Mouse (Mus musculus) embryonic facial prominence, embryonic 15.5 days (tissue): ENCODE measurements around the gene Mtmr6. TPM values are rescaled to one million over a fixed set of nuclear protein-coding genes. Genes with fewer than 3 reads are reported as not detected.

ENCODE experiments used
- ATAC-seq: fragments of 200-750 bp; cut with Nextera tagmentation; 2 replicates; pipeline ENCODE4 v1.8.0; 2017; ENCODE audit warnings: low read depth, moderate TSS enrichment; ENCODE audit not compliant: insufficient number of reproducible peaks, low FRiP score, low TSS enrichment
- H3K27ac ChIP-seq: fragments of 300-500 bp; sonication (generic); replicated peaks from 2 replicates; pipeline ENCODE4 v1.5.1; 2015; ENCODE audit warnings: mild to moderate bottlenecking, inconsistent platforms
- H3K27me3 ChIP-seq: fragments of 300-500 bp; sonication (generic); 2 replicates; pipeline ENCODE4 v1.6.1; 2015; ENCODE audit warnings: inconsistent platforms
- H3K36me3 ChIP-seq: fragments of 300-500 bp; sonication (generic); 2 replicates; pipeline ENCODE4 v1.6.1; 2015; ENCODE audit warnings: mild to moderate bottlenecking, inconsistent platforms
- H3K4me1 ChIP-seq: fragments of 300-500 bp; sonication (generic); 2 replicates; pipeline ENCODE4 v1.6.1; 2015; ENCODE audit warnings: inconsistent platforms
- H3K4me2 ChIP-seq: fragments of 300-500 bp; sonication (generic); replicated peaks from 2 replicates; pipeline ENCODE4 v1.6.1; 2015; ENCODE audit warnings: mild to moderate bottlenecking, inconsistent platforms
- H3K4me3 ChIP-seq: fragments of 300-500 bp; sonication (generic); replicated peaks from 2 replicates; pipeline ENCODE4 v1.5.1; 2015; ENCODE audit warnings: mild to moderate bottlenecking, inconsistent platforms
- H3K9ac ChIP-seq: fragments of 300-500 bp; sonication (generic); 2 replicates; pipeline ENCODE4 v1.6.1; 2015; ENCODE audit warnings: inconsistent platforms
- H3K9me3 ChIP-seq: fragments of 300-500 bp; sonication (generic); replicated peaks from 2 replicates; pipeline ENCODE4 v1.6.1; 2016; ENCODE audit warnings: inconsistent platforms
- WGBS: fragments of 180-500 bp; shearing (Covaris S2); methylation state at CpG from one replicate; pipeline ENCODE4 v1.1.7; 2015; 5-methylcytosine and 5-hydroxymethylcytosine counted together
- polyA plus RNA-seq: library from polyadenylated mRNA; unstranded; fragments of >200 nt; fragmentation: Nextera tagmentation; extraction: Ambion mirVana; gene quantifications from 2 replicates; pipeline ENCODE4 v1.2.1, GENCODE M21; 2015

The Mtmr6 gene
- polyA plus RNA-seq, 1 experiment from 2014 or later = 38.9 TPM

- Histone ChIP-seq H3K4me2 (no peak overlapping the region), H3K9me3 (no peaks in the 10 kb centered on the region), H3K9ac (no peak overlapping the region), H3K36me3 (no peaks in the 10 kb centered on the region), H3K4me1 (peaks cover 13% of the 10 kb centered on the region; the same call in 1 of the 2 replicates), H3K27ac (no peak overlapping the region), H3K4me3 (no peak overlapping the region), H3K27me3 (no peaks in the 10 kb centered on the region)
- no peak for ATAC-seq
Observed at GRCm38 (mm10) chr14:60254774-60255173, 10.3 kb upstream of the Mtmr6 start.

DNA sequence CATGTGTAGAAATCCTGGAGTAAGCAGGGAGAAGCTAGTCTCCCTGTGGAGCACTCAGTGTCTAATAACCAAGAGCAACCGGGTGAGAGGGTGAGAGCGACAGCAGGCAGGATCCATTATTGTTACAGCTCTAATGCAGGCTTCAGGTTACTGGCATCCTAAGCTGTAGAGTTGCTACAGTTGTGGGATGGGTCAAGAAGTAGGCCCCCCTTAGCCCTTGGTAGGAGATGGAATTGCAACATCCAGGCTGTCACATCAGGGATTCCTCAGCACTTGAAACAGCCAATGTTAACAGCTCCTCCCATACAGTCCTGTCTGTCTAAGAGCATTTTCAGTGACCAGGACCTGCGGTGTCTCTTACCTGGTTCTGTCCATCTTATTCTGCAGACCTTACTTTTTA lies 8.7 kb upstream of the Mtmr6 start:
- Histone ChIP-seq H3K4me1 (peaks cover 6% of the 10 kb centered on the region; the same call in 1 of the 2 replicates), H3K9me3 (no peaks in the 10 kb centered on the region), H3K27ac (no peak overlapping the region), H3K9ac (no peak overlapping the region), H3K27me3 (no peaks in the 10 kb centered on the region), H3K4me3 (no peak overlapping the region), H3K4me2 (no peak overlapping the region), H3K36me3 (no peaks in the 10 kb centered on the region)
- ATAC-seq = no peak
- 24% methylated on average over 3 of the region's 3 CpGs for WGBS

DNA sequence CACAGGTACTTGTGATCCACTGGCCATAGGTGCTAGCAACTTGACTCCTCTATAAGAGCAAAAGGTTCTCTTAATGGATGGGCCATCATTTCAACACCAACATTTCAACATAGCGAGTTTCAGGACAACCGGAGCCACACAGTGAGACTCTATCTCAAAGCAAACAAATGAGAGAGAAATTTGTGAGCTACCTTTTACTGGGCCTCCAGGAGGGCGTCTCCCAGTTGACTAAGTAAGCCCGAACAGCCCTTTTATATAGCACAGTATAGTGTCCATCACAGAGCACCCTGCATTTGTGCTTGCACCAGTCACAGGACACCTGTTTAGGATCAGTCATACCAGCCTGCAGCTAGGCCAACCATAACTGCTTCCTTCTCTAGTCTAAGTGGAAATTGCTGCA lies 7.9 kb upstream of the Mtmr6 start:
- Histone ChIP-seq H3K36me3 (no peaks in the 10 kb centered on the region), H3K4me3 (no peak overlapping the region), H3K4me2 (no peak overlapping the region), H3K27ac (no peak overlapping the region), H3K4me1 (peaks cover 5% of the 10 kb centered on the region; the same call in 1 of the 2 replicates), H3K9me3 (no peaks in the 10 kb centered on the region), H3K27me3 (no peaks in the 10 kb centered on the region), H3K9ac (no peak overlapping the region)
- no peak for ATAC-seq
- WGBS = 76% methylated on average over 4 of the region's 4 CpGs

GRCm38 (mm10) chr14:60257851-60258250 lies 7.2 kb upstream of the Mtmr6 start:
- H3K4me3 ChIP-seq = no peak overlapping the region
- no peak for ATAC-seq
- 86% methylated on average over 1 of the region's 1 CpGs for WGBS

GRCm38 (mm10) chr14:60262316-60262715 lies 2.7 kb upstream of the Mtmr6 start:
- ATAC-seq = no peak
- H3K27ac ChIP-seq = no peak overlapping the region
- H3K9me3 ChIP-seq = no peaks in the 10 kb centered on the region
- no peak overlapping the region for H3K4me2 ChIP-seq
- peaks cover 9% of the 10 kb centered on the region; the same call in 1 of the 2 replicates for H3K4me1 ChIP-seq
- 72% methylated on average over 7 of the region's 7 CpGs for WGBS
- no peak overlapping the region for H3K9ac ChIP-seq
- no peaks in the 10 kb centered on the region for H3K36me3 ChIP-seq
- no peak overlapping the region for H3K4me3 ChIP-seq
- no peaks in the 10 kb centered on the region for H3K27me3 ChIP-seq

More at GRCm38 (mm10) chr14:60257851-60258250, 7.2 kb upstream of the Mtmr6 start:
- Histone ChIP-seq H3K9ac (no peak overlapping the region), H3K36me3 (no peaks in the 10 kb centered on the region), H3K9me3 (no peaks in the 10 kb centered on the region), H3K4me2 (no peak overlapping the region), H3K27ac (no peak overlapping the region), H3K27me3 (no peaks in the 10 kb centered on the region), H3K4me1 (no peaks in the 10 kb centered on the region)

GRCm38 (mm10) chr14:60269333-60269732 lies 4.3 kb downstream of the Mtmr6 start:
- 82% methylated on average over 6 of the region's 6 CpGs for WGBS
- H3K27ac ChIP-seq = no peak overlapping the region
- peaks cover 13% of the 10 kb centered on the region; the same call in 1 of the 2 replicates for H3K4me1 ChIP-seq
- no peak overlapping the region for H3K4me3 ChIP-seq
- no peaks in the 10 kb centered on the region for H3K9me3 ChIP-seq
- ATAC-seq = no peak
- no peaks in the 10 kb centered on the region for H3K36me3 ChIP-seq
- H3K27me3 ChIP-seq = no peaks in the 10 kb centered on the region
- no peak overlapping the region for H3K4me2 ChIP-seq
- no peak overlapping the region for H3K9ac ChIP-seq

- whole genome bisulfite sequencing = 71% methylated on average over 6 of the region's 6 CpGs
- Histone ChIP-seq H3K4me2 (no peak overlapping the region), H3K27ac (no peak overlapping the region), H3K36me3 (no peaks in the 10 kb centered on the region), H3K4me3 (no peak overlapping the region), H3K9ac (no peak overlapping the region), H3K27me3 (no peaks in the 10 kb centered on the region), H3K4me1 (0 out of 2 replicates have a peak, but pooled peaks cover 4% of the 10 kb centered on the region), H3K9me3 (no peaks in the 10 kb centered on the region)
- no peak for ATAC-seq
Observed at GRCm38 (mm10) chr14:60273346-60273745, 8.3 kb downstream of the Mtmr6 start.

GRCm38 (mm10) chr14:60275301-60276276 lies 10.6 kb downstream of the Mtmr6 start:
- Histone ChIP-seq H3K4me3 (no peak overlapping the region), H3K4me2 (no peak overlapping the region), H3K27ac (no peak overlapping the region), H3K36me3 (no peaks in the 10 kb centered on the region), H3K27me3 (no peaks in the 10 kb centered on the region), H3K4me1 (0 out of 2 replicates have a peak, but pooled peaks cover 4% of the 10 kb centered on the region), H3K9me3 (no peaks in the 10 kb centered on the region), H3K9ac (no peak overlapping the region)
- ATAC-seq = no peak
- WGBS = 79% methylated on average over 7 of the region's 7 CpGs

GRCm38 (mm10) chr14:60286194-60286863 lies 21.3 kb downstream of the Mtmr6 start:
- Histone ChIP-seq H3K9ac (no peak overlapping the region), H3K36me3 (peaks cover 19% of the 10 kb centered on the region; the same call in 1 of the 2 replicates), H3K4me2 (no peak overlapping the region), H3K27ac (no peak overlapping the region), H3K4me1 (0 out of 2 replicates have a peak, but pooled peaks cover 5% of the 10 kb centered on the region), H3K9me3 (no peaks in the 10 kb centered on the region), H3K27me3 (no peaks in the 10 kb centered on the region), H3K4me3 (no peak overlapping the region)
- ATAC-seq = no peak
- WGBS = 86% methylated on average over 7 of the region's 7 CpGs

- ATAC-seq = no peak
- H3K27ac ChIP-seq = no peak overlapping the region
- H3K27me3 ChIP-seq = no peaks in the 10 kb centered on the region
- no peak overlapping the region for H3K4me2 ChIP-seq
- no peaks in the 10 kb centered on the region for H3K9me3 ChIP-seq
- H3K4me3 ChIP-seq = no peak overlapping the region
- no peaks in the 10 kb centered on the region for H3K4me1 ChIP-seq
- no peak overlapping the region for H3K9ac ChIP-seq
- H3K36me3 ChIP-seq = peaks cover 38% of the 10 kb centered on the region
- 88% methylated on average over 4 of the region's 4 CpGs for WGBS
Observed at GRCm38 (mm10) chr14:60290363-60290762, 25.3 kb downstream of the Mtmr6 start.

DNA sequence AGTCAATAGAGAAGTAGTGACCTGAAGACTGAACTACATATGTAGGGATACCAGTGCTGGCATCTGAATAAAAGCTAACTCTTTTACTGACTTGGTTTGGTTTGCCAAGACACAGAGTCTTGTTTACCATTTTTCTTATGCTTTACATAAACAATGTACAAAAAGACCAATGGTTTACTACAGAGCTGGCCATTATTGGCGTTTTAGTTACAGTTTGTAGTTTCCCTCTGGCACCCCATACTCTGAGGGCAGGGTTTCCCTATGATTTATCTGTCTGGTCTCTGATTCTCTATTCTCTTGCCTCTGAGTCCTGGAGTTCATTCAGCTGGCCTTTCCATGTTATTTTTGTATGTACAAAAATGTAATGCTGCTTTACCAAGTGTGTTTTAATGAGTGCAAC lies 30.5 kb downstream of the Mtmr6 start:
- no peaks in the 10 kb centered on the region for H3K9me3 ChIP-seq
- H3K27ac ChIP-seq = no peak overlapping the region
- H3K27me3 ChIP-seq = no peaks in the 10 kb centered on the region
- H3K4me3 ChIP-seq = no peak overlapping the region
- H3K36me3 ChIP-seq = peaks cover 46% of the 10 kb centered on the region; the same call in 1 of the 2 replicates
- H3K4me1 ChIP-seq = no peaks in the 10 kb centered on the region
- H3K4me2 ChIP-seq = no peak overlapping the region
- ATAC-seq = no peak
- H3K9ac ChIP-seq = no peak overlapping the region
- WGBS = 90% methylated on average over 1 of the region's 1 CpGs
